Mouse (Mus musculus): ENCODE data around the gene Atrip. TPM values are rescaled to one million over a fixed set of nuclear protein-coding genes. Genes with fewer than 3 reads are reported as not detected.

Gene Atrip
- polyA plus RNA-seq, 1 experiment = 12.1 TPM

DNA sequence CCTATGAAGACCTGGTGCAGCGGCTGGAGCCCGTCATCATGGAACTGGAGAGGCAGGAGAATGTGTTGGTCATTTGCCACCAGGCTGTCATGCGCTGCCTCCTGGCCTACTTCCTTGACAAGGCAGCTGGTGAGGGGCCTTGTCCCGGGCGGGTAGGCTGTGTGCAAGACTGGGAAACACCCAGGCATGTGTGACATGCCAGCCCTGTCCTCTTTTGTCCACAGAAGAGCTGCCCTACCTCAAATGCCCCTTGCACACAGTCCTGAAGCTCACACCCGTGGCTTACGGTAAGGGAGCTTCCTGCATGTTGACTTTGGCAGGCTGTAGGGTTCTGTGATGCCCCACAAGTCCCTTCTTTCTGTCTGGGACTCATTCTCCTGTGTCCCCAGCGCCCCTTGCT is 46.4 kb downstream of the Atrip start:
- H3K27me3 ChIP-seq (ENCODE audit: control insufficient read depth, insufficient read depth, low read length) = no peaks in the 10 kb centered on the region
- no peaks in the 10 kb centered on the region for H3K4me1 ChIP-seq (ENCODE audit: control insufficient read depth, insufficient read depth, low read length)
- no peaks in the 10 kb centered on the region for H3K36me3 ChIP-seq (ENCODE audit: control insufficient read depth, insufficient read depth, low read length)
- no peak overlapping the region for H3K27ac ChIP-seq (ENCODE audit: control insufficient read depth, insufficient read depth, low read depth, low read length)
- H3K4me3 ChIP-seq (ENCODE audit: control insufficient read depth, low read depth, low read length) = no peak overlapping the region
- no peak for TF ChIP-seq CTCF (IDR thresholded peaks at IDR 0.05; ENCODE audit: control insufficient read depth, insufficient read depth, insufficient replicate concordance, low read depth, low read length)
- no peak for TF ChIP-seq POLR2A (IDR thresholded peaks at IDR 0.05; ENCODE audit: control insufficient read depth, low read depth, low read length)

DNA sequence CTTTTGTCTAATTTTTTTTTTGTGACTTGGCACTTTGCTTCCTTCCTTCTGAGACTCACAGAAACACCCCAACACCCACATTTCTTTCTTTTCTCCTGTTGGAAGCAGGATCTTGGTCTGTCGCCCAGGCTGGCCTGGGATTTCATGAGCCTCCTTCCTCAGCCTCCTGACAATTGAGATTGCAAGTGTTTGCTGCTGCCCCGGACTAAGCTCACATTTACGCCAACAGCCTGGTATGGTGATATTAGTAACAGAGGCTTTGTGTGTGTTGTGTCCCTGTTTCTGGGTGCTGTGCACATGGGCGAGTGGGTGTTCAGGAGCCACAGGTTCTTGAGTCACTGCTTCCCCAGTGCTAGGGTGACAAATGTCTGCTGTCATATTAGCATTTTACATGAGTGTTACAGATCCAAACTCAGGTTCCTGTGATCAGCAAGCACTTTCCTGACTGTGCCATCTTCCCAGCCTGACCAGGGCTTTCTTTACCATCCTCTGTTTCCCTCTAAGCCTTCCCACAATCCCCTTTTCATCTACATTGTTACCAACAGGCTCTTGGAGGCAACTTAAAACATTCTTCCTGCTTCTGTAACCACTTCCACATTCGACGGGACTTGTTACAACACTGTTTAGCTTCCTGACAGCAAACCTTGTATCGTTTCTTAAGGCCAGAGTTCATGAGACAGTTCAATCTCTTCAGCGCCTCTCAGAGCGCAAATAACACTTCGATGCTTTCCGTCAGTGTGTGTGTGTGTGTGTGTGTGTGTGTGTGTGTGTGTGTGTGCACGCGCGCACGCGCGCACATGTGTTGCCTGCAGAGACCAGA is 50.8 kb downstream of the Atrip start:
- TF ChIP-seq CTCF (IDR thresholded peaks at IDR 0.05; ENCODE audit: control insufficient read depth, insufficient read depth, insufficient replicate concordance, low read depth, low read length) (no peak), POLR2A (IDR thresholded peaks at IDR 0.05; ENCODE audit: control insufficient read depth, low read depth, low read length) (no peak)
- H3K4me3 ChIP-seq (ENCODE audit: control insufficient read depth, low read depth, low read length) = no peak overlapping the region
- H3K27ac ChIP-seq (ENCODE audit: control insufficient read depth, insufficient read depth, low read depth, low read length) = no peak overlapping the region
- H3K27me3 ChIP-seq (ENCODE audit: control insufficient read depth, insufficient read depth, low read length) = no peaks in the 10 kb centered on the region
- H3K36me3 ChIP-seq (ENCODE audit: control insufficient read depth, insufficient read depth, low read length) = no peaks in the 10 kb centered on the region
- H3K4me1 ChIP-seq (ENCODE audit: control insufficient read depth, insufficient read depth, low read length) = no peaks in the 10 kb centered on the region

DNA sequence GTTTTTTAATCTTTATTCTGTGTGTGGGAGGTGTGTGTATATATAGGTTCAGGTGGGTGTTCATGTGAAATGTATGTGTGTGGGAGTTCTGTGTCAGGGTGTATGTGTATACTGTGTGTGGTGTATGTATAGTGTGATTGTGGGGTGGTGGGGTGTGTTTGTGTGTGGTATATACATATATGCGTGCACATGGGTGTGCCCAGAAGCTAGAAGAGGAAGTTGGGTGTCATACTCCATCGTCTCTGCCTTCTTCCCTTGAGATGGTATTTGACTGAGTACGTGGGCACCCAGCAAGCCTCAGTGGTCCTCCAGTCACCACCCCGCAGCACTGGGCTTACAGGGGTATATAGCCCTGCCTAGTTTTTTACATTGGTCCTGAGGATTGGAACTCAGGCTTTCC is 52.5 kb downstream of the Atrip start:
- no peaks in the 10 kb centered on the region for H3K4me1 ChIP-seq (ENCODE audit: control insufficient read depth, insufficient read depth, low read length)
- TF ChIP-seq CTCF (IDR thresholded peaks at IDR 0.05; ENCODE audit: control insufficient read depth, insufficient read depth, insufficient replicate concordance, low read depth, low read length) (no peak), POLR2A (IDR thresholded peaks at IDR 0.05; ENCODE audit: control insufficient read depth, low read depth, low read length) (no peak)
- H3K27me3 ChIP-seq (ENCODE audit: control insufficient read depth, insufficient read depth, low read length) = no peaks in the 10 kb centered on the region
- no peaks in the 10 kb centered on the region for H3K36me3 ChIP-seq (ENCODE audit: control insufficient read depth, insufficient read depth, low read length)
- H3K27ac ChIP-seq (ENCODE audit: control insufficient read depth, insufficient read depth, low read depth, low read length) = no peak overlapping the region
- no peak overlapping the region for H3K4me3 ChIP-seq (ENCODE audit: control insufficient read depth, low read depth, low read length)

DNA sequence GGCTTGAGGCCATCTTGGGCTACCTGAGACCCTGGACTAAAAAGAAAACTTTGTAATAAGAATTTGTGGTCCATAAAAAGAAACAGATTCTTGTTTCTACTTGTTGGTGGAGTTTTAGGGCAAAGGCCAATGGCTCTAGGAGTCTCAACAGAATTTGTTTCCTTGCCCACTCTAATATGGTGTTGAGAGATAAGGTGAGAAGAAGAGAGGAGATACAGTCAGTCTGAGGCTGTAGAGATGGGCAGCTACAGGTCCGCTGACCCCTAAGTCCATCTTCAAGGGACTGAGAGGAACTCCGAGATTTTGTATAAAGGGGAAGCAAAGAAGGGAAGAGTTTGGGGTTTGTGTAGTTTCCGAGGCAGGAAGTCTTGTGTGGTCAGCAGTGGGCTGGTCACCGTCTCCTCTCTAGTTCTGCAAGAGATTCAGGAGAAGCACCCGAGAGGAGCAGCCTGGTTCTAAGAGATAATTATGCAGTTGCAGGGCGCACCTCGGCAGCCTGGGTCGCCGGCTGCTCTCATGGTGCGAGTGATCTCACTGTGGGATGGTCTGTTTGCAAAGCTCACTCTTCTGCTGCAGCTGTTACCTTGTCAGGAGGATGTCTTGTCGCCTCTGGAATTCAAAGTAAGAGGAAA is 56.8 kb downstream of the Atrip start:
- H3K4me1 ChIP-seq (ENCODE audit: control insufficient read depth, insufficient read depth, low read length) = no peaks in the 10 kb centered on the region
- H3K27ac ChIP-seq (ENCODE audit: control insufficient read depth, insufficient read depth, low read depth, low read length) = no peak overlapping the region
- no peak for TF ChIP-seq CTCF (IDR thresholded peaks at IDR 0.05; ENCODE audit: control insufficient read depth, insufficient read depth, insufficient replicate concordance, low read depth, low read length)
- TF ChIP-seq POLR2A (IDR thresholded peaks at IDR 0.05; ENCODE audit: control insufficient read depth, low read depth, low read length) = no peak
- no peak overlapping the region for H3K4me3 ChIP-seq (ENCODE audit: control insufficient read depth, low read depth, low read length)
- H3K27me3 ChIP-seq (ENCODE audit: control insufficient read depth, insufficient read depth, low read length) = no peaks in the 10 kb centered on the region
- H3K36me3 ChIP-seq (ENCODE audit: control insufficient read depth, insufficient read depth, low read length) = peaks cover 3% of the 10 kb centered on the region

DNA sequence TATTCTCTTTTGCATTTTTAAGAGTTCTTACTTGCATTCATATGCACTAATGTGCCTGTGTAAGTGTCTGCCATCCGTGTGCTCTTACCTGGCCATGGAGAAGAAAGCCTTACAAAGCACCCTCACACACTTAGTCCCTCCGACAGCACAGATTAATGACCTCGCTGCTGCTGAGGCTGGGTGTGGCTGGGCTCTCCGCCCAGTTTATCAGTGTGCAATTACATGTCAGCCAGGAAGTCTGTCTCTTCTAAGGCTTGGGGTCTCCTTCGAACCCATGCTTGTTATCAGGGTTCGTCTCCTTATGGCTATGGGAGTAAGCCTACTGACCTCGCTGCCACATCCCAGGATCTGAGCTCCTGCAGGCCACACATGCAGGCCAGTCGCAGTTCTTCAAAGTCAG is 58.5 kb downstream of the Atrip start:
- H3K4me3 ChIP-seq (ENCODE audit: control insufficient read depth, low read depth, low read length) = no peak overlapping the region
- TF ChIP-seq CTCF (IDR thresholded peaks at IDR 0.05; ENCODE audit: control insufficient read depth, insufficient read depth, insufficient replicate concordance, low read depth, low read length) = no peak
- TF ChIP-seq POLR2A (IDR thresholded peaks at IDR 0.05; ENCODE audit: control insufficient read depth, low read depth, low read length) = no peak
- peaks cover 3% of the 10 kb centered on the region for H3K36me3 ChIP-seq (ENCODE audit: control insufficient read depth, insufficient read depth, low read length)
- H3K4me1 ChIP-seq (ENCODE audit: control insufficient read depth, insufficient read depth, low read length) = no peaks in the 10 kb centered on the region; the same call in 1 of the 2 replicates
- H3K27ac ChIP-seq (ENCODE audit: control insufficient read depth, insufficient read depth, low read depth, low read length) = no peak overlapping the region
- H3K27me3 ChIP-seq (ENCODE audit: control insufficient read depth, insufficient read depth, low read length) = no peaks in the 10 kb centered on the region

DNA sequence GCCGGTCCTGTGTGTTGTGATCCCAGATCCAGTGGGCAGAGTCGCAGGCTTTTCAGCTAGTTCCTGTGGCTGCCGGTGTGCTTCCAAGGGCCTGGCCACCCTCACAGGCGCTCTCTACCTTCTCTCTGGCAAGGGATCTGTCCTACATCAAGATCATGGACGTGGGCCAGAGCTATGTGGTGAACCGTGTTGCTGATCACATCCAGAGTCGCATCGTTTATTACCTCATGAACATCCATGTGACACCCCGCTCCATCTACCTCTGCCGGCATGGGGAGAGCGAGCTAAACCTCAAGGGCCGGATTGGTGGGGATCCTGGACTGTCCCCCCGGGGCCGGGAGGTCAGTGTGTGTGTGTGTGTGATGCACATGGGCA is 63.6 kb downstream of the Atrip start:
- Histone ChIP-seq H3K4me3 (ENCODE audit: control insufficient read depth, low read depth, low read length) (no peak overlapping the region), H3K4me1 (ENCODE audit: control insufficient read depth, insufficient read depth, low read length) (no peaks in the 10 kb centered on the region; the same call in 1 of the 2 replicates), H3K36me3 (ENCODE audit: control insufficient read depth, insufficient read depth, low read length) (peaks cover 3% of the 10 kb centered on the region), H3K27me3 (ENCODE audit: control insufficient read depth, insufficient read depth, low read length) (no peaks in the 10 kb centered on the region), H3K27ac (ENCODE audit: control insufficient read depth, insufficient read depth, low read depth, low read length) (no peak overlapping the region)
- TF ChIP-seq CTCF (IDR thresholded peaks at IDR 0.05; ENCODE audit: control insufficient read depth, insufficient read depth, insufficient replicate concordance, low read depth, low read length) (no peak), POLR2A (IDR thresholded peaks at IDR 0.05; ENCODE audit: control insufficient read depth, low read depth, low read length) (no peak)

DNA sequence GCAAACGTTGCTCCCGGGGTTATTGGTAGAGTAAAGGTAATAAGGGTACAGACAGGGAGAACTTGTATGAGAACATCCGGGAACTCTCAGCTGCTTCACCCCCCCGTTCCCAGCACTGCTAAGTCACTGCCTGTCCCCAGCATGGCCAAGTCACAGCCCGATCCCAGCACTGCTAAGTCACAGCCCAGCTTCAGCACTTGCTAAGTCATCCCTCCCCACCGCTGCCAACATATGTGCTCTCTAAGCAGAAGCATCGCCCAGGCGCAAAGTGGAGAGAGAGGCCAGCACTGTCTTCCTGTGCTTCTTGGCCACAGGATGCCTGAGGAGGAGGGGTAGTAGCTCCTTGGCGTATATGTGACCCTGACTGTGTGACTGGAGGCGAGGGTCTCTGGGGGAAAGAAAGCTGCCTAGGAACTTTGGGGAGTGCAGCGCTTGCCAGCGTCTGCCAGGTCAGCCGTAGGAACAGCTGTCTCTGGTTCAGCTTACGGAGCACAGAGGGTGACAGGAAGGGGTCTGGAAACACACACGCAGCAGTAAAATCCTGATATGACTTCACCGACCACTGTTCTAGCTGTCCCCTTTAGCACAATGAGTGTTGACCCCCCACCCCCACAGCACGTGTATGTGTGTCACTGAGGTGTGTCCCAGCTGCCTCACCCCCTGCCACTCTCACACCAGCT is 64.1 kb downstream of the Atrip start:
- Histone ChIP-seq H3K27me3 (ENCODE audit: control insufficient read depth, insufficient read depth, low read length) (no peaks in the 10 kb centered on the region), H3K4me3 (ENCODE audit: control insufficient read depth, low read depth, low read length) (no peak overlapping the region), H3K36me3 (ENCODE audit: control insufficient read depth, insufficient read depth, low read length) (peaks cover 3% of the 10 kb centered on the region), H3K27ac (ENCODE audit: control insufficient read depth, insufficient read depth, low read depth, low read length) (no peak overlapping the region), H3K4me1 (ENCODE audit: control insufficient read depth, insufficient read depth, low read length) (no peaks in the 10 kb centered on the region; the same call in 1 of the 2 replicates)
- TF ChIP-seq CTCF (IDR thresholded peaks at IDR 0.05; ENCODE audit: control insufficient read depth, insufficient read depth, insufficient replicate concordance, low read depth, low read length) = no peak
- no peak for TF ChIP-seq POLR2A (IDR thresholded peaks at IDR 0.05; ENCODE audit: control insufficient read depth, low read depth, low read length)

Data from testis, adult 2 months (tissue).